Mouse (Mus musculus): ENCODE data around the gene Gpr4. TPM values are rescaled to one million over a fixed set of nuclear protein-coding genes. Genes with fewer than 3 reads are reported as not detected.
A peak's percentile ranks its signal among the peaks of the same experiment; 100 is the strongest.

The Gpr4 gene
- polyA plus RNA-seq, 1 experiment from 2014 or later: 0.85 TPM

- ATAC-seq (ENCODE audit: low FRiP score, low TSS enrichment): no peak
- DNase-seq (ENCODE audit: low spot score): peak; percentile 54
Observed at GRCm38 (mm10) chr7:19268993-19269681, 56.8 kb downstream of the Gpr4 start.

GRCm38 (mm10) chr7:19269721-19270441 lies 57.5 kb downstream of the Gpr4 start:
- peak; percentile 87 for DNase-seq (ENCODE audit: low spot score)

More at GRCm38 (mm10) chr7:19268993-19269681, 56.8 kb downstream of the Gpr4 start:
- TF ChIP-seq CTCF (IDR thresholded peaks at IDR 0.05; ENCODE audit: low read depth): no peak
- no peak for TF ChIP-seq EP300 (optimal IDR thresholded peaks at IDR 0.05)
- H3K4me1 ChIP-seq (replicated peaks; ENCODE audit: control insufficient read depth, insufficient read depth): peaks cover 4% of the 10 kb centered on the region; the same call in 1 of the 2 replicates
- H3K27me3 ChIP-seq (ENCODE audit: control insufficient read depth, insufficient read depth, low read length): no peaks in the 10 kb centered on the region
- H3K27ac ChIP-seq (replicated peaks): peak overlapping the region; percentile 97
- H3K4me2 ChIP-seq (replicated peaks; ENCODE audit: low read depth): peak overlapping the region; percentile 98
- H3K9me3 ChIP-seq (ENCODE audit: control insufficient read depth, low read length): no peaks in the 10 kb centered on the region
- H3K4me3 ChIP-seq (ENCODE audit: low read depth, low read length): peak overlapping the region; percentile 93
- peak overlapping the region; percentile 91 for H3K9ac ChIP-seq (ENCODE audit: low read length)
- WGBS: 10% methylated on average over 10 of the region's 10 CpGs
- H3K36me3 ChIP-seq (ENCODE audit: control insufficient read depth, insufficient read depth, low read length): 0 out of 2 replicates have a peak, but pooled peaks cover 3% of the 10 kb centered on the region

GRCm38 (mm10) chr7:19270509-19271237 lies 58.3 kb downstream of the Gpr4 start:
- DNase-seq (ENCODE audit: low spot score) (peak; percentile 74), ATAC-seq (ENCODE audit: low FRiP score, low TSS enrichment) (no peak)
- Histone ChIP-seq H3K9me3 (ENCODE audit: control insufficient read depth, low read length) (no peaks in the 10 kb centered on the region), H3K36me3 (ENCODE audit: control insufficient read depth, insufficient read depth, low read length) (no peaks in the 10 kb centered on the region), H3K27me3 (ENCODE audit: control insufficient read depth, insufficient read depth, low read length) (no peaks in the 10 kb centered on the region), H3K4me3 (ENCODE audit: low read depth, low read length) (peak overlapping the region; percentile 93), H3K4me2 (replicated peaks; ENCODE audit: low read depth) (peak overlapping the region; percentile 98), H3K4me1 (replicated peaks; ENCODE audit: control insufficient read depth, insufficient read depth) (peaks cover 4% of the 10 kb centered on the region; the same call in 1 of the 2 replicates), H3K27ac (replicated peaks) (peak overlapping the region; percentile 97), H3K9ac (ENCODE audit: low read length) (peak overlapping the region; percentile 91)
- TF ChIP-seq EP300 (optimal IDR thresholded peaks at IDR 0.05) (no peak), CTCF (IDR thresholded peaks at IDR 0.05; ENCODE audit: low read depth) (no peak)
- 0% methylated on average over 18 of the region's 21 CpGs for WGBS

More at GRCm38 (mm10) chr7:19269721-19270441, 57.5 kb downstream of the Gpr4 start:
- H3K4me3 ChIP-seq (ENCODE audit: low read depth, low read length): peak overlapping the region; percentile 93
- no peaks in the 10 kb centered on the region for H3K27me3 ChIP-seq (ENCODE audit: control insufficient read depth, insufficient read depth, low read length)
- ATAC-seq (ENCODE audit: low FRiP score, low TSS enrichment): peak; percentile 63
- H3K9ac ChIP-seq (ENCODE audit: low read length): peak overlapping the region; percentile 91
- H3K36me3 ChIP-seq (ENCODE audit: control insufficient read depth, insufficient read depth, low read length): no peaks in the 10 kb centered on the region
- peak overlapping the region; percentile 98 for H3K4me2 ChIP-seq (replicated peaks; ENCODE audit: low read depth)
- TF ChIP-seq CTCF (IDR thresholded peaks at IDR 0.05; ENCODE audit: low read depth) (no peak), EP300 (optimal IDR thresholded peaks at IDR 0.05) (no peak)
- peaks cover 4% of the 10 kb centered on the region; the same call in 1 of the 2 replicates for H3K4me1 ChIP-seq (replicated peaks; ENCODE audit: control insufficient read depth, insufficient read depth)
- 7% methylated on average over 13 of the region's 19 CpGs for WGBS
- H3K27ac ChIP-seq (replicated peaks): peak overlapping the region; percentile 97
- H3K9me3 ChIP-seq (ENCODE audit: control insufficient read depth, low read length): no peaks in the 10 kb centered on the region

- TF ChIP-seq CTCF (IDR thresholded peaks at IDR 0.05; ENCODE audit: low read depth) (peak; percentile 34), EP300 (optimal IDR thresholded peaks at IDR 0.05) (peak; percentile 62)
- no peaks in the 10 kb centered on the region for H3K36me3 ChIP-seq (ENCODE audit: control insufficient read depth, insufficient read depth, low read length)
- peaks cover 2% of the 10 kb centered on the region; the same call in 1 of the 2 replicates for H3K4me1 ChIP-seq (replicated peaks; ENCODE audit: control insufficient read depth, insufficient read depth)
- peak; percentile 90 for DNase-seq (ENCODE audit: low spot score)
- no peaks in the 10 kb centered on the region for H3K27me3 ChIP-seq (ENCODE audit: control insufficient read depth, insufficient read depth, low read length)
- H3K4me3 ChIP-seq (ENCODE audit: low read depth, low read length): peak within 1 kb of the TSS; percentile 93
- H3K4me2 ChIP-seq (replicated peaks; ENCODE audit: low read depth): peak within 1 kb of the TSS; percentile 98
- peak; percentile 69 for ATAC-seq (ENCODE audit: low FRiP score, low TSS enrichment)
- H3K27ac ChIP-seq (replicated peaks): peak within 1 kb of the TSS; percentile 97
- peak within 1 kb of the TSS; percentile 91 for H3K9ac ChIP-seq (ENCODE audit: low read length)
- WGBS: under 1% methylated on average over 50 of the region's 62 CpGs
- no peaks in the 10 kb centered on the region for H3K9me3 ChIP-seq (ENCODE audit: control insufficient read depth, low read length)
Observed at GRCm38 (mm10) chr7:19271238-19272172, 59.2 kb downstream of the Gpr4 start, which contains the start of gene Vasp. Gene Vasp (minus strand): TSS chr7:19271817.

All from stomach, postnatal 0 days (tissue).